Mouse (Mus musculus) cerebellum, adult (tissue): ENCODE results near the gene B4galnt1.
"Not testable (repeated sequence)": the region's sequence is repeated elsewhere in the genome, so short reads cannot be mapped to it uniquely, and the experiment has no call there.

ENCODE experiments used
- ATAC-seq: cut with Nextera tagmentation; 2 replicates; pipeline ENCODE4 v1.9.2; 2017; ENCODE audit warnings: mild to moderate bottlenecking, moderate library complexity, mixed read lengths; ENCODE audit not compliant: insufficient number of reproducible peaks, low FRiP score, low TSS enrichment

B4galnt1 gene

DNA sequence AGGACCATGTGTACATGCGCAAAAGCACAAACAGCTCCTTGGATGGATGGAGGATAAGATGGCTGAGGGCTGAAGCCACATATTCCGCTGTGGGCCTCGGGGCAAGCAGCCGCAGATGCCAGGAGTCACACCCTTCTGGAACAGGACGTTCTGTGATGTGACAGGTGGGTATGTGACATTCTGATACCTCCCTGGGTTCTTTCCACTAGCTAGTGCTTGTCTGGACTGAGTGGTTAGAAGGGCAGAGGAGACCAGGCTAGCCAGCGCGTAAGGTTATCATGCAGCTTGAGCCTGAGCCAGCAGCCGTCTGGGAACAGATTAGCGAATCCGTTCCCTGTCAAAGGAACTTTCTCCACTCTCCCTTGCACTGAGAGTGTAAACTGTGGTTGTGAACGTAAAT is 24.1 kb upstream of the B4galnt1 start:
- ATAC-seq = no peak

DNA sequence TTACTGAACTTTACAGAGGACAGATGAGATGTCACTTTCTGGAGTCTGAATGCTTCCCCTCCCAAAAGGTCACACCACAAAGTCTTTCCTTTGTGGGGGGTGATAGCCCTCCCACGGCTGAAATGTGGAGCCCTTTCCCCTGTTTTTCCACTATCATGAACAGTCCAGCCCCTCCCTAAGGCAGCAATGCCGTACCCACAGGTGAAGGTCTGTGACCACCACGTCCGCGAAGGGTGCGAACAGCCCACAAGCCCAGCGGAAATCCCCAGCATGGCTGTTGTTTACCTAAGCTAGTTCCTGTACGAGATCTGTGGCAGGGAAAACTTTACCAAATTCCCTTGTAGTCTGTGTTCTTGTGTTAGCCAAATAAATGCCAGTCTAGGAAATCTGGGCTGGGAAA is 23.5 kb upstream of the B4galnt1 start:
- no peak for ATAC-seq

DNA sequence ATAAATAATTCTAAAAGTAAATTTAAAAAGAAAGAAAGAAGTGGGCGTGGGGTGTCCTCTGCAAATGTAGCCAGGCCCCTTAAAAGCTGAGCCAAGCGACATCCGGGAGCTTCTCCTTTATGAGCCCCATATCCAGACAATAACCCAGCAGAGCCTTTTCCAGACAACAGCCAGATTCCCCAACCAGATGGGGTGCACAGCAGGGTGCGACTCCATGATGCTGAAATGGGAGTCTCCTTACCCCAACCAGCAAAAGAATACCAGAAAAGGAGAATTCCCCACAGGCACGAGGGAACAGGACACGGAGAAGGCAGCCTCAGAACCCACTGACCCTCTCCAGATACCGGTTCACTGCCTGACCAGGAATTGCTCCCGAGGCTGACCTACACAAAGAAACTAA is 21.8 kb upstream of the B4galnt1 start:
- ATAC-seq = no peak

DNA sequence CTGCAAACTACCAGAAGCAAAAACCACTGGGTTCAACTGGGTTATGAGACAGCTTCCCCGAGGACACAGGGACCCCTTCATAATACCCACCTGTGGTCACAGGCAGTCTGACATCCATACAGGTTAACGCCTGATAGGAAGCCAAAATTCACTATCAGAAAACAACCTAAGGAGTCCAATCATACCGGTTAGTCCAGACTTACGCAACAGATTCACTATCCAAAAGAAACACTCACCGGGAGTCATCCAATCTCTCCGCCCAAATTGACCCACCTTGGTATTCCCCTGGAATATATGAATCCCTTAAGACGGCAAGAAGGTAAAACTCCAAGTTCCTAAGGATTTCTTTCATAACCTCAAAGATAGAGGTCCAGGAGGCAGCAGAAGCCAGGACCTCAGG is 20.5 kb upstream of the B4galnt1 start:
- ATAC-seq = no peak

DNA sequence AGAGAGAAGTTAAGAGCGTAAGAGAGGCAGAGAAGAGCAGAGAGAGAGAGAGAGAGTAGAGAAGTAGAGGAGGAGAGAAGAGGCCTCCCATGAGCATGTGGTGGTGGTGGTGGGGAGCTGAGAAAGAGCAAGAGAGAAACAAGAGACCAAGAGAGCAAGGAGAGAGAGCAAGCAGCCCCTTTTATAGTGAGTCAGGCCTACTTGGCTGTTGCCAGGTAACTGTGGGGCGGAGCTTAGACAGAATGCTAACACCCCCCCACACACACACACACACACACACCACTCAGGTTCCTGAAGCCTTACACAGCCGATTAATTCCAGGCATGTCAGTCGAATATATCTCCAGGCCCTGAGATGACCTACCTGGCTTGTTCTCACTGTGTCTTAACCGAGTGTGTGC is 19.7 kb upstream of the B4galnt1 start:
- ATAC-seq = no peak

DNA sequence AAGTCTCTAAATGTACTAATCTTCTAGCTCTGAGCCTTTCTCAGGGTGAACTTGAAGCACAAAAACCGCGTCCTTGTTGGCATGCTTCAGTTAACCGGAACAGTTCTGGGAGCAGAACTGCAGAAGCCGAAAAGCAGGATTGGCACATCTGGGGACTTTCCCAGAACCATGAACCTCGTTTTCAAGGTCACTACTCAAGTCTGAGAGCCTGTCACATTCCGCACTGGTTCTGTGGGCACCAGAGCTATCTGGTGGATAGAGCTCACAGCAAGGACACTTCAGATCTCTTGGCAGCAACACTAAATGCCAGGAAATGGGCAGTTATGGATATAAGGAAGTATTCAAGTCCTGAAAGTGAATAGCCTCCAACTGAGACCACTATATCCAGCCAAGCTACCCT is 17.9 kb upstream of the B4galnt1 start:
- no peak for ATAC-seq

DNA sequence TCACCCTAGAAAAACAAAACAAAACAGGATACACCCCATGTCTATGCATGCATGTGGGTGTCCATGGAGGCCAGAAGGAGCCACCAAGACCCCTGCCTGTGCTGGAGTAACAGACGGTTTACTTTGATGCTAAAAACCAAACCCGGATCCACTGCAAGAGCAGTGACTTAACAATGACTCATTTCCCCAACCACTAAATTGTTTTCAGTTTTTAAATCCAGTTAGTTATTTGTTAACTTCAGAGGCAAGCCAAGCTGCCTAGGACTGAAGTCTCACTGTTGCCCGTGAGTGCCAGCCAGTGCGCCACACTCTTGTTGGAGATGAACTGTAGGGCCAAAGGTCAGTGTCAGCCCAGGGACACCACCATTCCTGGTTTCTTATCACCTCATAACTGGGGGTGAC is 14.6 kb upstream of the B4galnt1 start:
- ATAC-seq = no peak

DNA sequence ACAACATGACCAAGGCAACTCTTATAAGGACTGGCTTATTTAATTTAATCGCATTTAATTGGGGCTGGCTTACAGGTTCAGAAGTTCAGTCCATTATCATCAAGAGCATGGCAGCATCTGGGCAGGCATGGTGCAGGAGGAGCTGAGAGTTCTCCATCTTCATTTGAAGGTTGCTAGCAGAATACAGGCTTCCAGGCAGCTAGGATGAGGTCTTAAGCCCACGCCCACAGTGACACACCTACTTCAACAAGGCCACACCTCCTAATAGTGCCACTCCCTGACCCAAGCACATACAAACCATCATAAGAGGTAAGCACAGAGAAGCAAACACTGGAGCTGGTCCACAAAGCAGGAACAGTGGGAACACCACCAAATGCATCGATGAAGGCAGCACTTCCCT is 13.8 kb upstream of the B4galnt1 start:
- ATAC-seq = not testable (repeated sequence)

DNA sequence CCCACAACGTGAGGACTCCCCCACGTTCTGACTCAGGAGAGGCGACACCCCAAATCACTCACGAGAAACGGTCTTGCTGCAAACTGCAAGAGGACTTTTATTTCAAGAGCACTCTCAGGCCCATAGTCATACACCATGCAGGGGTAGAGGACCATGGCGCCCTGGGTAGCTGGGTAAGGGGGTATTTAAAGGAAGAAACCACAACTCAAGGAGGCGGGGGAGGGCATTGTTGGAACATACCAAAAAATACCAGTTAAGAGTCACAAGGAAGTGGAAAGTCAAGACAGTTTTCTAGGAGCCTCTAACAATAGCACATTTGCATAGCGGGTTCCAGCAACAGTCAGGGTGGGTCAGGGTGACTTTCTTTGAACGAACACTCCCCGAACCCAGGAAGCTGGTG is 12.5 kb upstream of the B4galnt1 start:
- not testable (repeated sequence) for ATAC-seq

DNA sequence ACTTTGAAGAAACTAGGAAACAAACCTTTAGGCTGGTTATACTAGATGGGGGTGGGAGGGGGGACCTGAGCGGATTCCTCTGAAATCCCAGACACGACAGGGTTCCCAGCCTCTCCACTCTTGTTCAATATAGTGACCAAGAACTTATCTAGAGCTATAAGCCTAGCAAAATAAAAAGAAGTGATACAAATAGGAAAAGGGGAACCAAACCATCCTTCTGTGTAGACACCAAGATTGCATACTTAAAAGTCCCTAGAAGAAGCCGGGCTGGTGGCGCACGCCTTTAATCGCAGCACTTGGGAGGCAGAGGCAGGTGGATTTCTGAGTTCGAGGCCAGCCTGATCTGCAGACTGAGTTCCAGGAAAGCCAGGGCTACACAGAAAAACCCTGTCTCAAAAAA is 11.7 kb upstream of the B4galnt1 start:
- no peak for ATAC-seq

DNA sequence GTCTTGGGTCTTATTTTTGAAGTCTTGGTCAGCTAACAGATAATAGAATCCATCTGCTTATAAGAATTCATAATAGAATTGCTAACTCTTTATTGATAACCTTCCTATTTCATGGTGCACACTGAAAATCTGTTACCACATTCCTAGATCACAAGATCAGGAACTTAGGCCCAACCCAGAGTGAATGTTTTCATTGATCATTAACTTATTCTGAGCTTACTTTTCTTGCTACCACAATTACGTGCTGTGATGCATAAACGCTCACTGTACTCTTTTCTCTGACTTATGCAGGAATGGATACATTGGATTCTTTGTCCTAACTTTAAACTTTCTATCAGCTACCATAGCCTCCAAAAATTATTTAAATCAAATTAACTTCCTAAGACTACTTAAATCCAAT is 10.8 kb upstream of the B4galnt1 start:
- ATAC-seq = no peak

DNA sequence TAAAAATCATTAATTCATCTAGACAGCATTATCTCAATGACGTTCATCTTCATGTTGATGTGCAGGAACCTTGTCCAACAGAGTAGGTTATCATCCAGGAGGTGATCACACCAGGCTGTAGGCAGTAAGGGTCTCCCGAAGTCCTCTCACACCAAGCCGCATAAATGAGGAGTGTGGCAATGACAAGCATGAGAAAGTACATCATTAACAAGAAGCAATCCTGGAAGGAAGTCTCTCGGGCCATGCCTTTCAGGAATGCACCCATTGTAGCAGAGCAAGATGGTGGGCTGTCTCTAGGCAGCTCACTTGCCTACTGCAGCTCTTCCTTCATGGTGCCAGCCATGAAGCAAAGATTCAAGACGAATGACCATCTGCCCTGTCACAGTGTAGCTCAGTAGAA is 10.4 kb upstream of the B4galnt1 start:
- no peak for ATAC-seq

DNA sequence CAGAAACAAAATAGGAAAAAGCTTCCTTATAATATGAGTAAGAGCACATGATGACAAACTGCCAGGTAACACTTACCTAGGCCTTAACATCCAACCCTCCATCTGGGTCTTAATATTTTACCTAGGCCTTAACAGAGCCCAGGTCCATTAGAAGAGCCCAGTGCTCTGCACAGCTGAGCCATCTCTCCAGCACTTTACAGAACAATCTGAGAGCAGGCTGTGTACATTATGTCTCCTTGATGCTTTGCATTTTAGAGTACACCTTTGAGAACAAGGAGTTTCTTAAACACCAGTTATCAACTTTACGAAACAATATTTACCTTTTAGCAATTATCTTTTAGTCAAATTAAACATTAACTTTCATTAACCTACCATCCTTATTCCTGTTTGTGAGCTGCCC is 8.9 kb upstream of the B4galnt1 start:
- no peak for ATAC-seq

DNA sequence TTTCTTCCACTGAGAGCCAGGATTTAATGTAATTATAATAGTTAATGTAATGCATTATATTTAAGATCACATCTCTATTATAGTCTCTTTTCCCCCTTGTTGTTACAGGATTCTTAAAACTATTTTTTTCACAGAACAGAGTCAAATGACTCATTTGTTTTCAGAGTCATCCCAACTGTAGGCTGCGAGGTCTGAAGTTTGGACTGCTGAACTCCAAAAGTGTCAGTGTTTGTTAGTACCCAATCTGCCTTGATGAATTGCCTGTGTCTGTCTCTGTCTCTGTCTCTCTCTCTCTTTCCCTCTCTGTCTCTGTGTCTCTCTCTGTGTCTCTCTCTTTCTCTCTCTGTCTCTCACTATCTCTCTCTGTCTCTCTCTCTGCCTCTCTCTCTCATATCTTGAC is 8.5 kb upstream of the B4galnt1 start:
- no peak for ATAC-seq

DNA sequence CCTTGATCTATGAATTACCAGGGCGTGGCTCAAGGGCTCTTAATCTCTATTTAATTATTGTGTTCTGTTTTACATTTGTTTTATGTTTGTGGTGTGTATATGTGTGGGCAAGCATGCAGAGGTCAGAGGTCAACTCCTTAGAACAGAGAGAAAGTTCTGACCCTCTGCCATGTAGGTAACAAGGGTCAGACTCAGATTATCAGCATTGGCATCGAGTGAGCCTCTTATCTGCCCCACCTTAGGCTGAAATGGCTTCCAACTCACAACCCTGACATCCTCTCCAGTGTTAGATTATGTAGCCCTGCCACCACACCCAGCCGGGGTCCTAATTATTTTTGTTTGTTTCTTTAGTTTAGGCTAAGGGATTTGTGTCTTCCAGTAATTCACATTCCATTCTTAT is 6.6 kb upstream of the B4galnt1 start:
- ATAC-seq = no peak

DNA sequence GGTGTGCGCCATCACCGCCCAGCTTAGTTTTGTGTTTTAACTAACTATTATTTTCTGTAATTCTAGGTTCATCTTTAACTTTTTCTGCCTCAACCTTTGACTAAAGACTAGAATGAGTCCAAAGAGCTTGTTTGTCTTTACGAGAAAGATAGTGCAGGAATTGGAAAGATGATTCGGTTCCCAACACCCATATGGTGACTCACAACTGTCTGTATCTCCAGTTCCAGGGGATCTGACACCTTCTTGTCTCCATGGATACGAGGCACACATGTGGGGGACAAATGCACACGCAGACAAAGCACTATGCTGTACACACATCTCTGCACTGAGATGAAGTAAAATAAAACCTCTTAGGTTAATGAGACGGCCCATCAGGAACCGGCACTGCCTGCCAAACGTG is 4.9 kb upstream of the B4galnt1 start:
- no peak for ATAC-seq

DNA sequence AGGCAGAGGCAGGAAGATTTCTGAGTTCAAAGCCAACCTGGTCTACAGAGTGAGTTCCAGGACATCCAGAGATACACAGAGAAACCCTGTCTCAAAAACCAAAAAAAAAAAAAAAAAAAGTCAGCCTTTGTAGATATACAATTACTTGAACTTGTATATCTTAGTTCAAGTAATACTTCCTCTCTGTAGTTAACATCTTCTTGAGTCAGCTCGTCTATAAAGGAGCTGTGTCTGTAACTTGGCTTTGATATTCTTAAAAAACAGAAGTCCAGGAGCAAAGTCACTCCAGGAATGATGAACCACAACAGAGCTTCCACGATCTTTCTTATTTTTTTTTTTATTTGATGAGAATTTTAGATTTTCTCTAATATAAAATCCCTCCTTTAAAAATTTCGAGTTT is 4.3 kb upstream of the B4galnt1 start:
- no peak for ATAC-seq

DNA sequence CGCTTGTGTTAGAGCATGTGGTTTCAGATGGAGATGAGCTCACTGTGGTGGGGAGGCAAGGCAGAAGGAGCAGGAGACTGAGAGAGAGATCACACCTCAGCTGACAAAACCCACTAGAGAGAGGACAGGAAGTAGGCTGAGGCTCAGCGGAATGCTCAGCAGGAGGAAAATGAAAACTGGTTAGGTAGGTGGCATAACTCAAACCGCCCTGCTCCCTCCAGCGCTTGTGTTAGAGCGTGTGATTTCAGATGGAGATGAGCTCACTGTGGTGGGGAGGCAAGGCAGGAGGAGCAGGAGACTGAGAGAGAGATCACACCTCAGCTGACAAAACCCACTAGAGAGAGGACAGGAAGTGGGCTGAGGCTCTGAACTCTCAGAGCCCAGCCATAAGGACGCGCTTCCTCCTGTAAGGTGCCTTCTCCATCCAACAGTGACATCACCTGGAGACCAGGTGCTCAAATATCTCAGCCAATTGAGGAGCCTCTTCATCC is 2.2 kb upstream of the B4galnt1 start:
- not testable (repeated sequence) for ATAC-seq

DNA sequence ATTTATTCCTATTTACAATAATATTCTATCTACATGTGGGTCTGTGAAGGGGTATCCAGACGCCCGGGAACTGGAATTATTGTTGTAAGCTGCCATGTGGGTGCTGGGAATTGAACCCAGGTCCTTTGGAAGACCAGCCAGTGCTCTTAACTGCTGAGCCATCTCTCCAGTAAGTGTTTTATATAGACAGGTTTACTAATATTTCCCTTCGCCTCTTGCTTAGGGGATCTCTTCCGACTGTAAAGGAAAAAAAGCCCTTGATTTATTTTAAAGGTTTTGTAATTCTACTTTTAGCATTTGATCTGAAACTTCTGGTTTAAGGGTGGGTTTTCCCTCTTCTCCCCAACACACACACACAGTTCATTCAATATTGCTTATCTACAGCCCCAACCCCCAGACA is 835 bp upstream of the B4galnt1 start:
- no peak for ATAC-seq

DNA sequence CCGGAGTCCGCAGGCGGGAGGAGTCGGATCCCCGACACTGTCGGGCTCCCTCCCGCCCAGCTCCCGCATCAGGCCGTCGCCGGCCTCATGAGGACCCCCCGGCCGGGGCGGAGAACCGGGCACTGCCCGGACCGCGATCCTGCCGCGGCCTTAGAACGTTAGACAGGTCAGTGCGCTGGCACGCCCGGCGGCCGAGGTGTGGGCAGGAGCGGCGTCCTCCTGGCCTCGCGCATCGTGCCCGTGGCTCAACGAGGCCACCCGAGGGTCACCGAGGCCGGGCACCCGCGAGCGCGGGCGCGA is 279 bp downstream of the B4galnt1 start:
- no peak for ATAC-seq

DNA sequence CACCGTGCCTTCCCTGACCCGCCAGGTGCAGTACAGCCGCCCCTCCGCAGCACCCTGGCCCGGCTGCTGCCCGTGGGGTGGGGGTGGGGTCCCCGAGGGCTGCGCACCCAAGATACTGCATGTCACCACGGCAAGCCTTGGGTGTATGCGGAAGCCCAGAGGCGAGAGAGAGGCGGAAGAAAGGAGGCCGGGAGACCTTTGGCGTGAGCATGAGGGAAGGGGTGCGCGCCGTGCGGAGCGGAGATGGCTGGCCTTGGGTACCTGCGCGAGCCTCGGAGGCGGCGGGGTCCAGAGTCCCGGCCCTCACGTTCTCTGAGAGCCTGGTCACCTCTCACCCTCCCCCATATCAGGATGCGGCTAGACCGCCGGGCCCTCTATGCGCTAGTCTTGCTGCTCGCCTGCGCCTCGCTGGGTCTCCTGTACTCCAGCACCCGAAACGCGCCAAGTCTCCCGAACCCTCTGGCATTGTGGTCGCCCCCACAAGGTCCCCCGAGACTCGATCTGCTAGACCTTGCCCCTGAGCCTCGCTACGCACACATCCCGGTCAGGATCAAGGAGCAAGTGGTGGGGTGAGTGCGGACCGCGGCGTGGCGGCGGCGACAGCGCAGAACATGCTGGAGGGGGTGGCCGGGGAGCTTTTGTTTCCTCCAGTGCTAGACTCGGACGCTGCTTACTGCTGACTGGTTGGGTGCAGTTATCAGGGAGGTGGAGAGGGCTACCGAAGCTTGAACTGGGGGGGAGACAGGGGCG is 804 bp downstream of the B4galnt1 start:
- ATAC-seq = peak; percentile 46; the same call in 1 of the 2 replicates

DNA sequence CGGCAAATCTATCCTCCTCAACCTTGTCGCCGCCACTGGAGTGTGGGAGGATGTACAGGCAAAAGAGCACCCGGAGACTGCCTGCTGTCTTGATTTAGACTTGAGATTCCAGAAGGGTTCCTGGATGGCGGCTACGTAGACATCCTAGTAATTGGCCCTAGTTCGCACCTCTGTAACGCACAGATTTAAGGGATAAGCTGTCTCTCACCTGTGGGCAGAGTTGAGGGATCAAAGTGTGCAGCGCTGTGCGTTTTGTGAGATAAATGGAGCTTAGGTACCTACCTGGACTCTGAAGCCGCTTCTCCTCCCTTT is 1.3 kb downstream of the B4galnt1 start:
- peak; percentile 0; the same call in 1 of the 2 replicates for ATAC-seq
